Mouse (Mus musculus) spleen, adult 2 months (tissue): Measurements from ENCODE around the gene Slc4a7.

ENCODE experiments used
- CTCF ChIP-seq: fragments of 200-500 bp; IDR thresholded peaks from 2 replicates; pipeline ENCODE4 v1.5.1; 2011; ENCODE audit warnings: mild to moderate bottlenecking, inconsistent platforms; ENCODE audit not compliant: insufficient read depth, insufficient read length, insufficient replicate concordance; ENCODE audit errors: extremely low read depth
- POLR2A ChIP-seq: fragments of 200-500 bp; IDR thresholded peaks from 2 replicates; pipeline ENCODE4 v1.6.1; 2011; ENCODE audit warnings: low read depth, low read length, inconsistent platforms

DNA sequence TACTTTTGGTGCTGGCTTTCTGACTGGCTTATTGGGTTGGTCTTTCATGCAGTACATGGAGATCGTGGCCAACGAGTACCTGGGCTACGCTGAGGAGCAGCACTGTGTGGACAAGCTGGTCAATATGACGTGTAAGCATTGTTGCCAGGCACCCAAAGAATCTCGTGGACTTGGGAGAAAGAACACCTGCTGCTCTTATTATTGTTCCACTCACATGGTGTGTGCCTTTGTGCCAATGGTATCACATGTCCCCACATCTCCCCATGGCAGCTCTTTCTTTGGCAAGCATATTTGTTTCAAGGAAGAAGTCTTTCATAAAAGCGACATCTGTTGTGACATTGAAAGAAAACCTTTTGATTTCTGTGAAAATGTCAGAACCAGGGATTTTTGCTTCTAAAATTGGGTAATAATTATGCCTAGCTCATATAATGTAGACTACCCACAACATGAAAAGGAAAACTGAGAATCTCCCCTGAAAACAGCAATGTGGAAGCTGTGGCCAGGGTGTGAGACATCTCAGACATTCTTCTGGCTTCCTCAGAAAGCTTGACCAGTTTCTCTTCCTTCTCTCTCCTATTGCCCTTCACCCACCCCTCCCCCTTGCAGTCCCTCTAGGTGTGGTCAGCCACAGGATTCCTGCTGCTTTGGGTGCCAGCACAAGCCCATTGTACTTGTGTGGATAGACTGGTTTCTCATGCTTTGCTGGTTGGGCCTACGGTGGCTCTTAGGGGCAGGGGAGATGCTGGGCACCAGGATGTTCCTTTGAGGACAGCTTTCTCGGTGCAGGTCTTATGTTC is 140.9 kb downstream of the Slc4a7 start:
- no peak for TF ChIP-seq CTCF
- TF ChIP-seq POLR2A = no peak
